Mouse (Mus musculus) CH12.LX (cell line): ENCODE data around the gene Alk. TPM values are rescaled to one million over a fixed set of nuclear protein-coding genes. Genes with fewer than 3 reads are reported as not detected.

Source experiments
- polyA plus RNA-seq: library from polyadenylated mRNA; unstranded; fragments of >175 nt; gene quantifications from 2 replicates; pipeline ENCODE4 v1.2.1, GENCODE M21; 2012; ENCODE audit warnings: low read depth; ENCODE audit not compliant: insufficient read length
- total RNA-seq, 2 experiments: library from RNA; depleted of rRNA; stranded (reverse); fragments of 300-350 nt in 1 of 2; fragments of >200 nt in 1 of 2; gene quantifications; 2 replicates each; pipeline ENCODE4 v1.2.3; 2012 to 2014

Alk gene
- total and polyA plus RNA-seq, 3 experiments: 0.38 to 0.63 (median 0.44) TPM

Other genes starting within 250 kb of the Alk start
- 6.5 and 8.9 TPM in 2 replicates for gene Ypel5, start 231.8 kb upstream of the Alk start, total RNA-seq (2012; rRNA removed)
- 15.7 and 16.1 TPM in 2 replicates for gene Ypel5, start 231.8 kb upstream of the Alk start, total RNA-seq (2014; rRNA removed)
- 12.3 and 14.3 TPM in 2 replicates for gene Ypel5, start 231.8 kb upstream of the Alk start, polyA plus RNA-seq